Mouse (Mus musculus) olfactory bulb, adult 2 months (tissue): Measurements from ENCODE around the gene Tenm2. TPM values are rescaled to one million over a fixed set of nuclear protein-coding genes. Genes with fewer than 3 reads are reported as not detected.
A peak's percentile ranks its signal among the peaks of the same experiment; 100 is the strongest.

Source experiments
- H3K27ac ChIP-seq: fragments of 200-500 bp; 2 replicates; pipeline ENCODE4 v1.5.1; 2012; ENCODE audit warnings: low read depth, low read length; ENCODE audit not compliant: insufficient read depth
- H3K4me1 ChIP-seq: fragments of 200-500 bp; 2 replicates; pipeline ENCODE4 v1.6.1; 2012; ENCODE audit warnings: low read length; ENCODE audit not compliant: control insufficient read depth, insufficient read depth
- H3K4me3 ChIP-seq: fragments of 200-500 bp; 2 replicates; pipeline ENCODE4 v1.5.1; 2012; ENCODE audit warnings: mild to moderate bottlenecking, low read depth, low read length, moderate library complexity; ENCODE audit not compliant: insufficient read depth
- CTCF ChIP-seq: fragments of 200-500 bp; IDR thresholded peaks from 2 replicates; pipeline ENCODE4 v1.5.1; 2012; ENCODE audit warnings: low read depth, mild to moderate bottlenecking, low read length, moderate library complexity; ENCODE audit not compliant: insufficient read depth
- POLR2A ChIP-seq: fragments of 200-500 bp; IDR thresholded peaks from 2 replicates; pipeline ENCODE4 v1.6.1; 2012; ENCODE audit warnings: mild to moderate bottlenecking, low read depth, low read length, moderate library complexity; ENCODE audit not compliant: insufficient read depth
- WGBS: fragments of 180-500 bp; shearing (Covaris S2); methylation state at CpG from one replicate; pipeline ENCODE4 v1.1.7; 2018; 5-methylcytosine and 5-hydroxymethylcytosine counted together
- polyA plus RNA-seq: library from polyadenylated mRNA; stranded (reverse); fragments of >200 nt; gene quantifications from 2 replicates; pipeline ENCODE4 v1.2.4, GENCODE M21; 2012; ENCODE audit warnings: low replicate concordance; ENCODE audit not compliant: missing spikeins, insufficient read depth, insufficient read length

Tenm2 gene
- polyA plus RNA-seq, 1 experiment = not detected

GRCm38 (mm10) chr11:36121410-36121929 lies 1114.3 kb downstream of the Tenm2 start:
- H3K4me3 ChIP-seq = no peak overlapping the region
- no peak for TF ChIP-seq CTCF
- no peak for TF ChIP-seq POLR2A
- H3K27ac ChIP-seq = no peak overlapping the region
- WGBS = 66% methylated on average over 8 of the region's 8 CpGs
- peaks cover 2% of the 10 kb centered on the region; the same call in 1 of the 2 replicates for H3K4me1 ChIP-seq

GRCm38 (mm10) chr11:36120591-36121409 lies 1115.0 kb downstream of the Tenm2 start:
- no peak overlapping the region for H3K27ac ChIP-seq

GRCm38 (mm10) chr11:36113326-36113725 lies 1122.4 kb downstream of the Tenm2 start:
- no peak overlapping the region for H3K27ac ChIP-seq
- 91% methylated on average over 12 of the region's 12 CpGs for WGBS
- H3K4me1 ChIP-seq = peaks cover 8% of the 10 kb centered on the region
- no peak for TF ChIP-seq POLR2A
- no peak for TF ChIP-seq CTCF
- H3K4me3 ChIP-seq = no peak overlapping the region

More at GRCm38 (mm10) chr11:36120591-36121409, 1115.0 kb downstream of the Tenm2 start:
- no peak overlapping the region for H3K4me3 ChIP-seq
- WGBS = 49% methylated on average over 7 of the region's 7 CpGs
- TF ChIP-seq CTCF = no peak
- no peak for TF ChIP-seq POLR2A
- peaks cover 2% of the 10 kb centered on the region; the same call in 1 of the 2 replicates for H3K4me1 ChIP-seq

GRCm38 (mm10) chr11:36108970-36109731 lies 1126.6 kb downstream of the Tenm2 start:
- TF ChIP-seq CTCF (no peak), POLR2A (no peak)
- peaks cover 23% of the 10 kb centered on the region for H3K4me1 ChIP-seq
- H3K27ac ChIP-seq = no peak overlapping the region
- 57% methylated on average over 12 of the region's 12 CpGs for WGBS
- H3K4me3 ChIP-seq = no peak overlapping the region

- no peak overlapping the region for H3K4me3 ChIP-seq
- no peak overlapping the region for H3K27ac ChIP-seq
- TF ChIP-seq POLR2A = no peak
- TF ChIP-seq CTCF = no peak
- WGBS = 74% methylated on average over 6 of the region's 6 CpGs
- peaks cover 24% of the 10 kb centered on the region for H3K4me1 ChIP-seq
These were observed 1127.9 kb downstream of the Tenm2 start for GRCm38 (mm10) chr11:36107840-36108239.

GRCm38 (mm10) chr11:36106639-36107038 lies 1129.1 kb downstream of the Tenm2 start:
- H3K27ac ChIP-seq = peak overlapping the region; percentile 76
- 18% methylated on average over 10 of the region's 10 CpGs for WGBS
- peaks cover 24% of the 10 kb centered on the region for H3K4me1 ChIP-seq
- no peak overlapping the region for H3K4me3 ChIP-seq
- TF ChIP-seq POLR2A = no peak
- TF ChIP-seq CTCF = no peak

- Histone ChIP-seq H3K27ac (no peak overlapping the region), H3K4me1 (peaks cover 19% of the 10 kb centered on the region), H3K4me3 (no peak overlapping the region)
- no peak for TF ChIP-seq CTCF
- TF ChIP-seq POLR2A = no peak
- 62% methylated on average over 6 of the region's 6 CpGs for WGBS
These were observed 1132.2 kb downstream of the Tenm2 start for GRCm38 (mm10) chr11:36103556-36103955.

GRCm38 (mm10) chr11:36096219-36096618 lies 1139.5 kb downstream of the Tenm2 start:
- TF ChIP-seq POLR2A (no peak), CTCF (no peak)
- Histone ChIP-seq H3K27ac (no peak overlapping the region), H3K4me1 (peaks cover 5% of the 10 kb centered on the region; the same call in 1 of the 2 replicates), H3K4me3 (no peak overlapping the region)
- 70% methylated on average over 14 of the region's 14 CpGs for WGBS
